ENCODE assay signal across 14 mouse cellular contexts in genomic region chr9:30522595-30523350, GRCm38 (mm10).
DNase-seq lines count a peak whose midpoint lies in the region; ATAC-seq and TF ChIP-seq lines count a peak whose summit lies in the region.
"Had no signal": no experiment of that assay in that cellular context is flagged by ENCODE, and none has a peak within 500 bp of the region (broad histone marks: within the 10 kb centered on the region; RNA-seq: fewer than 3 reads in every experiment).

No protein-coding gene starts in this region.

- ATAC-seq in kidney, embryonic 14.5 days (ENCODE audit: low FRiP score, low TSS enrichment), result no peak
- no peak for ATAC-seq in embryonic facial prominence, embryonic 13.5 days (ENCODE audit: insufficient number of reproducible peaks, insufficient read depth, low FRiP score, low TSS enrichment, low read depth)
- no peak for ATAC-seq in limb, embryonic 11.5 days (ENCODE audit: insufficient number of reproducible peaks, low FRiP score, low TSS enrichment, low read depth)
- ATAC-seq: hindbrain, postnatal 0 days; liver, postnatal 0 days had no signal

- TF ChIP-seq CTCF in kidney, adult 2 months (conservative IDR thresholded peaks at IDR 0.05; ENCODE audit: insufficient read depth, insufficient read length, low read depth, low read length), result no peak

- H3K36me3 ChIP-seq in kidney, adult 2 months (ENCODE audit: control insufficient read depth, insufficient read depth, low read length), result no peaks in the 10 kb centered on the region
- H3K36me3 ChIP-seq in kidney, embryonic 14.5 days (ENCODE audit: control insufficient read depth, insufficient read depth, low read length), result no peaks in the 10 kb centered on the region
- no peaks in the 10 kb centered on the region for H3K36me3 ChIP-seq in embryonic facial prominence, embryonic 13.5 days
- no peaks in the 10 kb centered on the region for H3K36me3 ChIP-seq in limb, embryonic 11.5 days (ENCODE audit: control insufficient read depth, insufficient read depth, low read length)
- H3K36me3 ChIP-seq: forebrain, embryonic 12.5 days; G1E had no signal

- DNase-seq in kidney, adult 2 months, result peak; percentile 61
- DNase-seq in heart, adult 8-10 months (ENCODE audit: low spot score), result peak; percentile 53
- peak; percentile 34 for DNase-seq in limb, embryonic 11.5 days (ENCODE audit: low spot score)
- no peak for DNase-seq in layer of hippocampus, adult 8-10 months (ENCODE audit: low spot score in 2 of 2)
- DNase-seq in MN1 (ENCODE audit: low spot score), result no peak
- DNase-seq in left cerebral cortex, adult 9 months (ENCODE audit: low spot score in 2 of 2), result no peak
- DNase-seq: cerebellum, adult 18-20 months; liver, postnatal 0 days; thymus, postnatal 36 days had no signal

- TF ChIP-seq POLR2A in kidney, adult 2 months (IDR thresholded peaks at IDR 0.05; ENCODE audit: low read depth, low read length), result no peak

- H3K4me1 ChIP-seq in kidney, adult 2 months (ENCODE audit: control insufficient read depth, insufficient read depth, low read length), result no peaks in the 10 kb centered on the region
- H3K4me1 ChIP-seq in kidney, embryonic 14.5 days (ENCODE audit: control insufficient read depth, insufficient read depth, low read length), result no peaks in the 10 kb centered on the region
- peaks cover 33% of the 10 kb centered on the region for H3K4me1 ChIP-seq in embryonic facial prominence, embryonic 13.5 days
- H3K4me1 ChIP-seq in limb, embryonic 11.5 days (ENCODE audit: control insufficient read depth, insufficient read depth, low read length), result peaks cover 27% of the 10 kb centered on the region

- H3K4me3 ChIP-seq in kidney, adult 2 months (ENCODE audit: insufficient read depth, low read depth, low read length), result no peak overlapping the region
- H3K4me3 ChIP-seq in kidney, embryonic 14.5 days (ENCODE audit: low read length), result no peak overlapping the region
- H3K4me3 ChIP-seq in embryonic facial prominence, embryonic 13.5 days, result no peak overlapping the region
- no peak overlapping the region for H3K4me3 ChIP-seq in limb, embryonic 11.5 days (ENCODE audit: low read depth, low read length)
- H3K4me3 ChIP-seq: forebrain, embryonic 12.5 days had no signal

- H3K9me3 ChIP-seq in kidney, embryonic 14.5 days (ENCODE audit: control insufficient read depth, low read length), result no peaks in the 10 kb centered on the region
- H3K9me3 ChIP-seq in embryonic facial prominence, embryonic 13.5 days, result no peaks in the 10 kb centered on the region
- H3K9me3 ChIP-seq in limb, embryonic 11.5 days (ENCODE audit: control insufficient read depth, low read length), result no peaks in the 10 kb centered on the region
- H3K9me3 ChIP-seq: forebrain, embryonic 12.5 days; G1E had no signal

- no peaks in the 10 kb centered on the region for H3K27me3 ChIP-seq in kidney, adult 2 months (replicated peaks; ENCODE audit: control insufficient read depth, insufficient read depth, low read length)
- H3K27me3 ChIP-seq in kidney, embryonic 14.5 days (ENCODE audit: control insufficient read depth, insufficient read depth, low read length), result no peaks in the 10 kb centered on the region
- no peaks in the 10 kb centered on the region for H3K27me3 ChIP-seq in embryonic facial prominence, embryonic 13.5 days
- no peaks in the 10 kb centered on the region for H3K27me3 ChIP-seq in limb, embryonic 11.5 days (ENCODE audit: control insufficient read depth, insufficient read depth, low read length)
- H3K27me3 ChIP-seq: forebrain, embryonic 12.5 days had no signal

- H3K4me2 ChIP-seq in kidney, embryonic 14.5 days (replicated peaks; ENCODE audit: low read depth, low read length), result no peak overlapping the region
- H3K4me2 ChIP-seq in embryonic facial prominence, embryonic 13.5 days, result no peak overlapping the region
- no peak overlapping the region for H3K4me2 ChIP-seq in limb, embryonic 11.5 days (ENCODE audit: low read depth, severe bottlenecking)
- H3K4me2 ChIP-seq: forebrain, embryonic 12.5 days had no signal

- H3K27ac ChIP-seq in kidney, adult 2 months (ENCODE audit: insufficient read depth, low read depth, low read length), result no peak overlapping the region
- no peak overlapping the region for H3K27ac ChIP-seq in kidney, embryonic 14.5 days (ENCODE audit: low read depth, low read length)
- H3K27ac ChIP-seq in embryonic facial prominence, embryonic 13.5 days, result peak overlapping the region; percentile 73; the same call in 1 of the 2 replicates
- H3K27ac ChIP-seq in limb, embryonic 11.5 days (replicated peaks; ENCODE audit: low read depth, low read length), result peak overlapping the region; percentile 65; the same call in 1 of the 2 replicates
- H3K27ac ChIP-seq: forebrain, embryonic 12.5 days had no signal

- H3K9ac ChIP-seq in kidney, embryonic 14.5 days (ENCODE audit: low read depth, low read length), result no peak overlapping the region
- no peak overlapping the region for H3K9ac ChIP-seq in embryonic facial prominence, embryonic 13.5 days
- H3K9ac ChIP-seq in limb, embryonic 11.5 days (ENCODE audit: low read length), result no peak overlapping the region
- H3K9ac ChIP-seq: forebrain, embryonic 12.5 days; liver, postnatal 0 days had no signal

- 79% methylated on average over 10 of the region's 10 CpGs for WGBS in kidney, adult 2 months
- WGBS in kidney, embryonic 14.5 days, result 77% methylated on average over 10 of the region's 10 CpGs
- WGBS in embryonic facial prominence, embryonic 13.5 days, result 58% methylated on average over 10 of the region's 10 CpGs
- 60% methylated on average over 10 of the region's 10 CpGs for WGBS in limb, embryonic 11.5 days

Comparison
In these comparisons a context has a peak if more than half of its experiments do, and no peak if none do; other contexts are left out.
1. DNase-seq: peak in kidney, adult 2 months (single experiment), heart, adult 8-10 months (single experiment) and limb, embryonic 11.5 days (single experiment); none in layer of hippocampus, adult 8-10 months (0 of 2), MN1 (single experiment) and left cerebral cortex, adult 9 months (0 of 2).
2. H3K27ac ChIP-seq: peak in embryonic facial prominence, embryonic 13.5 days (single experiment) and limb, embryonic 11.5 days (single experiment); none in kidney, adult 2 months (single experiment) and kidney, embryonic 14.5 days (single experiment).